Mouse (Mus musculus) layer of hippocampus, postnatal 10 days (tissue): Measurements from ENCODE around the gene Zfp202. TPM values are rescaled to one million over a fixed set of nuclear protein-coding genes. Genes with fewer than 3 reads are reported as not detected.
"Not testable (repeated sequence)": the region's sequence is repeated elsewhere in the genome, so short reads cannot be mapped to it uniquely, and the experiment has no call there.

Source experiments
- DNase-seq, 2 experiments: peaks; one replicate each; pipeline ENCODE4 v3.0.0; 2021; ENCODE audit warnings: low spot score in 2 of 2
- long read RNA-seq: library from polyadenylated mRNA; stranded (forward); transcript quantifications from one replicate; pipeline ENCODE4 v2.0.0, GENCODE M21; 2023
- total RNA-seq, 2 experiments: library from RNA; stranded (reverse); gene quantifications; 2 replicates each; pipeline ENCODE4 v1.2.3; 2021

The Zfp202 gene
- 1 to 10 TPM; 4.9 to 5.2 TPM for total RNA-seq
- long read RNA-seq, partial matches to known transcripts = 1 of 2 reads
- long read RNA-seq, other reads (novel, unspliced or antisense) = 0 of 2 reads

DNA sequence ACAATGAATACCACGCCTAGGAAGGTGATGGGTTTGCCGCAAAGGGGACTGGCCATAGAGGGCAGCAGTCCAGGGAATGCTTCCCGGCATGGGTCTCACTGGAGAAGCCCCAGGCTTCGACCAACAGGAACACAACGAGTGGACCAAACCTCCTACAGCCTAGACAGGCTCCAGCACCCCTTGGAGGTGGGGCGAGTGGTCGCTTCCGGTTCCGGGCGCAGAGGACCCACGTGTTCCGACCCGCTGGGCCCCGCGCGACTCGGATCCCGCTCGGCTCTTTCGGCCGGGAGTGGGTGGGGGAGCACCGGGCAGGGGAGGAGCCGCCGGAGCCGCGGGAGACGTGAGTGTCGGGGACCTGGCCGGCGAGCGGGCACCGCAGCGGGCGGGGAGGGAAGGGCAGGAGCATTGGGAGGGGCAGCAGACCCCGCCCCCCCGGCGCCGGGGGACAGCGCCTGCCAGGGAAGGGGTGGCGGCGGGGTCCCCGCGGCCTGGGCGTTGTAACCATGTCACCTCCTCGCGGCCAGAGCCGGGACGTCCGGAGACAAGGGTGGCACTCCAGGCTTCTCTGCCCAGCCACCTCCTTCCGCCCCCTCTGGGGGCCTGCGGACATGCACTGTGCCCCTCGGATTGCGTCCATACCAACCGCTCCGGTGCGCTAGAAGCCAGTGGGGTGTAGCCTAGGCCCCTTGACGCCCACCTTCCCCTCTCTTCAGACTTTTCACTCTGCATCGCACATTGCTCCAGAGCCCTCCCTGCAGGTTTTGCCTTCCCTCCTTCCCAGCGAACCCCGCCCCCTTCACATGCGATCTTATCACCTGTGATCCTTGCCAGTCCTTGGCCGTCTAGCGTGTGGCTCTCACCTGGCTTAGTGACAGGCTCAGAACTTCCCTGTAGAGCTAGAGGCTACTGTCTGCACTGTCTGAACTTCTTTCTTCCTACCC lies at the start of gene Zfp202:
TSS of gene Zfp202 (plus strand) at position 219 of the 941 bp plus-strand sequence.
- peak; percentile 83 to 90 for DNase-seq

DNA sequence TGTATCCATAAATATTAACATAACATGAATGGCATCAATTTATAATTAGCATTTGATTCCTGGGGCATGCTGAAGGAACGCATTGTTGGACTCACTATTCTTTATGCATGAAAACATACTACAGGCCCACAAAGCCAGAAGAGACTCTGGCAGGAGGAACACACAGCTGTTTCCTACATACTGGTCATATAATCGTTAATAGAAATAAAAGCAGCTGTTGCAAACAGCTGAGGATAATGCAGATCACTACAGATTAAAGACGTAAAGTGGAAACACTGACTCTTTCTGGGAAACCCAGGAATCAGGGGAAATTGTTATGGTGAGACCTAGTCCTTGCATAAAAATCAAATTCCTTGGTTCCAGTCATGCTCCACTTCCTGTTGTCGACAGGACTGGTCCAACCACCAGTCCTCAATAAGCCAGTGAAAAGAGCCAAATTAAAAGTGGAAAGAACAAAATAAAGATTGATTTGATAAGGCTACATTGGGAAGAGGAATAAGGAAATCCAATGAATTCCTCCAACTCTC lies 36.9 kb upstream of the Zfp202 start:
- DNase-seq = no peak

DNA sequence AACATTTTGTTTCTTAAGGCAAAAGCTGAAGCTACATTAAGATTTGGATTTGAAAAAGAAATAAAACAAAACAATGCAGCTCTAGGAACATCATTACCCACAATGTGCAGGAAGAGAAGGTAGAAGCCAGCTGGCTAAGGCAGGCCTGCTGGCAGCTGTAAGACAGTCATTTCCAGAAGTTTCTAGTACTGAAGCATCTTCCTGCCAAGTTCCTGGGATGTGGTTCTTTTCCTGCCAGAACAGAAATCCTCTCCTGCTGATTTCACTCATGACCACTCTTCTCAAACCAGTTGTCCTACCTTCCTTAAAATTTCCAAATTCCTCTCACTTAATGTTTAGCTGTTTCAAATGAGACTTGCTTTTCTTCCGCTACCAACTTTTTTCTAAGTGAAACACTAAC lies 25.7 kb upstream of the Zfp202 start:
- no peak for DNase-seq

- DNase-seq = no peak
Observed at GRCm38 (mm10) chr9:40177017-40177416, 15.1 kb upstream of the Zfp202 start.

GRCm38 (mm10) chr9:40180620-40181019 lies 11.5 kb upstream of the Zfp202 start, which contains the start of gene Olfr986:
Gene Olfr986, plus strand, starts transcription at chr9:40180920.
- no peak for DNase-seq

DNA sequence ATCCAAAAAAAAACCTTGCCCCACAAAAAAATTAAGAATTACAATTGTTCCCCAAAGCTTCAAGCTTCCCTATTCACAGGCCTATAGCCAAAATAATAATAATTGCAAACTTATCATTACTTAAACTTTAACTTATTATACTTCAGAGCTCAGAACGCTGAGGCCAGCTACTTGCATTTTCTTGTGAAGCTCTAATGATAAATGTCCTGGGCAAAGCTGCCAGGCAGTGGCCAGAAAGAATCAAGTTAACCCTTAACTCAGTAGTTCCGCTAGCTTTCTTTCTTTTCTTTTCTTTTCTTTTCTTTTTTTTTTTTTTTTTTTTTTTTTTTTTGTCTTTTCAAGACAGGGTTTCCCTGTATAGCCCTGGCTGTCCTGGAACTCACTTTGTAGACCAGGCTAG lies 7.0 kb upstream of the Zfp202 start:
- DNase-seq = not testable (repeated sequence)

DNA sequence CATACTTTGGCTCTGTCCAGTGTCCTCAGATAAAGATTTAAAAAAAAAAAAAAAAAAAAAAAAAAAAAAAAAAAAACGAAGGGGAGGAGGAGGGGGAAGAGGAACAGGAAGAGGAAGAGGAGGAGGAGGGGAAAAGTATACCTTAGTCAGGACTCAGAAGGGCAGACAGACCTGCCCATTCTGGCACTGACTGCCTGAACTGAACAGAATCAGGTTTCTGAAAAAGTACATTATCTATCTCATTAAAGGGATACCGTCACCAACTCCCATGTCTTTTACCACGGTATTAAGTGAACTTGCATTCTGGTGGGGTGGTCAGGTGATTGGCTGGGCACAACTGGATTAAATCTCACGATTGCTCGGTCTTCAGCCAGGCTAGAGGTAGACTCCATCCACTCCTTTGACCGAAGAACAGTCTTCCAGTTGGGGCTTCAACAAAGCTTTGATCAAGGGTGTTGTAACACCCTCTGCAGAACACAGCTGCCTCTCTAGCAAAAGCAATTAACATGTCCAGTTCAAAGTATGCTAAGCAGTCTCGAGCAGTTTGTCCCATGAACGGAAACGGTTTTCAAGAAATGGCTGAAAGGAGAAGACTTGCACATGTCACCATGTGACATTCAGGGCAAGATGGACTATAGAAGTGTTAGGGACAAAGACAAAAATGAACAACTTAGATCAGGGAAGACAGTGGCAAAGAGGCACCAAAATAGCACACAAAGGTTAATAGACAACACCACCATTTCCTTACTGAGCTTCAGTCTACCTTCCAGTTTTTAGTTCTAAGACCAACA lies 835 bp upstream of the Zfp202 start:
- no peak for DNase-seq

GRCm38 (mm10) chr9:40195981-40196380 lies 3.9 kb downstream of the Zfp202 start:
- no peak for DNase-seq

GRCm38 (mm10) chr9:40206546-40206950 lies 14.4 kb downstream of the Zfp202 start:
- no peak for DNase-seq

- DNase-seq = no peak
Observed at GRCm38 (mm10) chr9:40210744-40211143, 18.6 kb downstream of the Zfp202 start.

GRCm38 (mm10) chr9:40214058-40214457 lies 21.9 kb downstream of the Zfp202 start:
- DNase-seq = no peak

DNA sequence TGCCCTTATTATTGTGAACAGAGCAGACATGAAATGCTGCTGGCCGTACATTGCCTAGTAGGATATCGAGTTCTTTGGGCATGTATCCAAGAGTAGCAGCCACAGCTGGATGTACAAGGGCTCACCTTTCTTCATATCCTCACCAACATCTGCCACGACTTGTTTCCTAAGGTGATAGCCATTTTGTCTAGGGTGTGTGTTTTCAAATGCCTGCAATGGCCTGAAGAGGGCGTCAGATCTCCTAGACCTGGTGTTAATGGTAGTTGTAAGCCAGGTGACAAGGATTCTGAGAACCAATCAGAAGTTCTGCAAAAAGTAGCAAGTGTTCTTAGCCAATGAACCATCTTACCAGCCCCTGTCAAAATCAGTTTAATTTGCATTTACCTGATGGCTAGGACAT lies 24.5 kb downstream of the Zfp202 start:
- no peak for DNase-seq

GRCm38 (mm10) chr9:40224289-40224688 lies 32.2 kb downstream of the Zfp202 start:
- no peak for DNase-seq

GRCm38 (mm10) chr9:40227874-40228789 lies 36.0 kb downstream of the Zfp202 start:
- DNase-seq = peak; percentile 53 to 58

GRCm38 (mm10) chr9:40228804-40229331 lies 36.8 kb downstream of the Zfp202 start:
- no peak for DNase-seq

DNA sequence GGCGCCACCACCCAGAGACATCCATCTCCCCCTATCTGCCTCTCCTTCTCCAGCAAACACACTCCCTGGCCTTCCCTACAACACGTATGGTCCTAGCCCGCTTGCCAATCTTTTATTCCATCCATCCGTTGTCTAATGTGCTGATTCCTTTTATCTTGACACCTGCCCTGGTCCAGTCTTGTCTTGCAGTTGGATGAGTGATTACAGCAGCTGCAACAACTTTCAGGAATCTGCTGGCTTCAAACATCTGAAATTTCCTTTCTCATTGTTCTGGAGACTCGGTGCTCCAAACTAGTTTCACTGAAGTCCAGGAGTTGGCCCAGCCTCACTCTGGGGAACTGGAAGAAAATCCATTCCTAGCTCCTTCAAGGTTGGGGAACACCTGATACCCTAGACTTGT lies 37.4 kb downstream of the Zfp202 start:
- no peak for DNase-seq

DNA sequence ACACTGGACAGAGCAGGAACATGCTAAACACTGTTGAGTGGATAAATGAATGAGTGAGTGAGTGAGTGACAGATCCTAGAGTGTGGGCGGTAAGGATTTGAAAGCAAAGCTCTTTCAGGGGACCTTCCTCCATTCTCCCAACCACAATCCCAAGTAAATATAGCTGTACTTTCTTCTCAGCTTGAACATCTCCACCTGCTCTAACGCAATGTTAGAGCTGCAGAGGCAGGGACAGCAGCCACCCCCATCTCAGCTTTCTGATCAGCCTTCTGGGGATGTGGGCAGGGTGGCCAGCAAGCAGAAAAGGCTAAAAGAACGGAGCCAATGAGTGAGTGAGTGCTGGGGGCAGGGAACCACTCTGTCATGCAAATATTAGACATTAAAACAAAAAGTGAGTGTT lies 38.9 kb downstream of the Zfp202 start:
- DNase-seq = no peak

DNA sequence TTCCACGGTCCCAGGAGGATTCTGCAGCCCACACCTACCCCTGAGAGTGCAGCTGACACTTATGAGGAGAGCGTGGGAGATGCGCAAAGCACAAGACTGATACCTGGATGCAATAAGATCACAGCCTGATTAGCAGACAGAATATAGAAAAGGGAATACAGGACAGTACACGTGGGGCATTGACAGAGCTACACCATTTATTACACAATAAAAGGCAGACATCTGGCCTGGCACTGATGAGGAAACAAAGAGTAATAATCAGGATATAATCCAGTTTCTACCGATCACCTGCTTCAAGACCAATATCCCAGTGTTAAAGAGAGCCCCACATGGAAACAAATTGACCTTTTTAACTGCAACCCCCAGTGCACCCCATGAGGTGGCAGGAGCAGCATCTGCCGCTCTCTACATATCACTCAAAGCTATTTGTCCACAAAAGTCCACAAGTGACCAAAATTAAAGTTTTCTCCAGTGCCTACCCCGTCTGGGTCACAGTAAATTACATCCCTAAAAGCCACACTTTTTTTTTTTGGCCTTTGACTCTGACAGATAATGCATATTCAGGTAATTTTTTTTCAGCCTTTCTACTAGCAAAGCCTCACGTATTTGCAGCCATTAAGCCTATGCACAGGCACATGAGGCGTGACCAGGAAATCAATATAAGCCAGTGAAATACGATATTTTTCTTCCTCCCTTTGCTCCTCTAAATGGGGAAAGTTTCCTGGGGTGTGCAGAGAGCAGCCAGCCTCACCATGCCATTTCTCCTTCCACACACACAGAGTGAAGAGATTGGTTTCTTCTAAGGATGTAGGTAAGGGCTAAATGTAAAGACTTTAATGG lies 42.3 kb downstream of the Zfp202 start:
- DNase-seq = no peak

DNA sequence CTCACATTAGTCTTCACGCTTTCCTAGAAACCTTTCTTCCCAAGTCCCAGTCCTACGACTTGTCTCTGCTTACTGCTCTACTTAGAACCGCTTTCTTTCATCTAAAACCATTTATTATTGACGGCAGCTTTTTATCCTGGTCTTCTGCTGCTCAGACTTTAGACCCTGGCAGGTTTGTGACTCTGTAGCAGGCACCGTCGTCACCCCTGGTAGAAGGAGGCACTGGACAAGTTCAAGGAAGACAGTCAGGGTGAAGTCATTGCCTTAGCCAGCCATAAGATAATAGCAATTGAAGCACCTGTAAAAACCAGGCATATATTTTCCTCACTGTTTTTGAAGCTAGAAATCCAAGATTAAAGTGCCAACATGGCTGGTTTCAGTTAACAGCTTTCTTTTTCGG lies 43.1 kb downstream of the Zfp202 start:
- no peak for DNase-seq
